Mouse (Mus musculus): ENCODE measurements around the gene Naalad2. TPM values are rescaled to one million over a fixed set of nuclear protein-coding genes. Genes with fewer than 3 reads are reported as not detected.
"Not testable (repeated sequence)": the region's sequence is repeated elsewhere in the genome, so short reads cannot be mapped to it uniquely, and the experiment has no call there.

The Naalad2 gene
- polyA plus RNA-seq, 1 experiment from 2014 or later = 7.5 TPM

DNA sequence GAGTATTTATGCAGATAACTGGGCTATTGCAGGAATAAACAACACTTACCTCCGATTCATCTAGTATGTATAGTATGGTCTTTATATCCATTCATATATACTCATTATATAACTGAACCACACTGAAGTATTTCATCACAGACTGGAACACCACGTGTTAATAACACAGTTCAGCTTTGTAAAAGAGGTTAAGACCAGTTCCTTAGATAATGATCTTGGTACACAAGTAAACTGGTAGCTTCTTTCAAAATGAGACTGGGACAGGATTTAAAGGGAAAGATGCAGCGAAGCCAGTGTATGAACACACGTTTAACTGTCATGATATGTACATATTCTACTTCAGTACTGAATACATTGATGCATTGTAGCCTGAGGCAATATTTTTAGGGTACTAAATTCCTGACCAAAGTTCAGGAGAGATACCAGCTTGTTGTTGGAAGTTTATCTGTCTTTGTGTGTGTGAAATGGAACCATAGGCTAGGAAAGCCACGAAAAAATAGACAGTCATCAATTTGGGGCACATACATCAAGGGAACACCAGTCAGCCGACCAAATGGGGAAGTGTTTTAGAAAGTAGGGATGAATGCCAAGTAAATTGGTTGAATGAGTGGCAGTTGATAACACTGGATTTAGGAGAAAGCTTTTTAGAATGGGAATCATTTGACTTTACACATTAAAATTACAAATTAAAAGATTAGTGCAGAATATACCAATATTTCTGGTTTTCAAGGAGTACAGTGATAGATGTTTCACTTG lies 109.6 kb downstream of the Naalad2 start:
- Histone ChIP-seq H3K4me2 (ENCODE audit: low read depth, low read length) (peak overlapping the region; percentile 89), H3K9ac (ENCODE audit: low read length) (peak overlapping the region; percentile 99), H3K9me3 (ENCODE audit: control insufficient read depth, low read length) (no peaks in the 10 kb centered on the region), H3K27ac (ENCODE audit: low read length) (no peak overlapping the region), H3K4me1 (replicated peaks; ENCODE audit: control insufficient read depth, insufficient read depth, low read length) (peaks cover 8% of the 10 kb centered on the region), H3K36me3 (ENCODE audit: control insufficient read depth, insufficient read depth, low read length) (no peaks in the 10 kb centered on the region), H3K27me3 (ENCODE audit: control insufficient read depth, insufficient read depth, low read depth, low read length) (no peaks in the 10 kb centered on the region), H3K4me3 (ENCODE audit: low read length) (peak overlapping the region; percentile 100)
- WGBS = 27% methylated on average over 6 of the region's 6 CpGs
- no peak for ATAC-seq (ENCODE audit: low read depth)

GRCm38 (mm10) chr9:18292443-18292922 lies 110.3 kb downstream of the Naalad2 start:
- H3K9ac ChIP-seq (ENCODE audit: low read length) = peak overlapping the region; percentile 99
- H3K4me3 ChIP-seq (ENCODE audit: low read length) = peak overlapping the region; percentile 100
- H3K4me2 ChIP-seq (ENCODE audit: low read depth, low read length) = peak overlapping the region; percentile 89
- H3K9me3 ChIP-seq (ENCODE audit: control insufficient read depth, low read length) = no peaks in the 10 kb centered on the region
- H3K27ac ChIP-seq (ENCODE audit: low read length) = peak overlapping the region; percentile 91
- peaks cover 8% of the 10 kb centered on the region for H3K4me1 ChIP-seq (replicated peaks; ENCODE audit: control insufficient read depth, insufficient read depth, low read length)
- H3K36me3 ChIP-seq (ENCODE audit: control insufficient read depth, insufficient read depth, low read length) = no peaks in the 10 kb centered on the region
- H3K27me3 ChIP-seq (ENCODE audit: control insufficient read depth, insufficient read depth, low read depth, low read length) = no peaks in the 10 kb centered on the region
- WGBS = 0% methylated on average over 24 of the region's 24 CpGs
- ATAC-seq (ENCODE audit: low read depth) = peak; percentile 61; the same call in 1 of the 2 replicates

GRCm38 (mm10) chr9:18291571-18292429 lies 111.0 kb downstream of the Naalad2 start, which contains the start of gene Chordc1:
Chordc1 (plus strand) TSS chr9:18292125.
- Histone ChIP-seq H3K4me1 (replicated peaks; ENCODE audit: control insufficient read depth, insufficient read depth, low read length) (peaks cover 8% of the 10 kb centered on the region), H3K9me3 (ENCODE audit: control insufficient read depth, low read length) (no peaks in the 10 kb centered on the region), H3K36me3 (ENCODE audit: control insufficient read depth, insufficient read depth, low read length) (no peaks in the 10 kb centered on the region), H3K27me3 (ENCODE audit: control insufficient read depth, insufficient read depth, low read depth, low read length) (no peaks in the 10 kb centered on the region), H3K27ac (ENCODE audit: low read length) (peak within 1 kb of the TSS; percentile 91), H3K4me2 (ENCODE audit: low read depth, low read length) (peak within 1 kb of the TSS; percentile 89), H3K4me3 (ENCODE audit: low read length) (peak within 1 kb of the TSS; percentile 100), H3K9ac (ENCODE audit: low read length) (peak within 1 kb of the TSS; percentile 99)
- peak; percentile 99 for ATAC-seq (ENCODE audit: low read depth)
- WGBS = 3% methylated on average over 49 of the region's 49 CpGs

DNA sequence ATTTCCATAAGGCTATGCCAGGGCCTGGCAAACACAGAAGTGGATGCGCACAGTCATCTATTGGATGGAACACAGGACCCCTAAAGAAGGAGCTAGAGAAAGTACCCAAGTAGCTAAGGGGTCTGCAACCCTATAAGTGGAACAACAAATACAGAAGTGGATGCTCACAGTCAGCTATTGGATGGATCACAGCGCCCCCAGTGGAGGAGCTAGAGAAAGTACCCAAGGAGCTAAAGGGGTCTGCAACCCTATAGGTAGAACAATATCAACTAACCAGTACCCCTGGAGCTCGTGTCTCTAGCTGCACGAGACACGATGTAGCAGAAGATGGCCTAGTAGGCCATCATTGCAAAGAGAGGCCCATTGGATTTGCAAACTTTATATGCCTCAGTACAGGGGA lies 124.1 kb downstream of the Naalad2 start:
- not testable (repeated sequence) for H3K27ac ChIP-seq (ENCODE audit: low read length); H3K4me1 ChIP-seq (replicated peaks; ENCODE audit: control insufficient read depth, insufficient read depth, low read length); H3K4me3 ChIP-seq (ENCODE audit: low read length); H3K36me3 ChIP-seq (ENCODE audit: control insufficient read depth, insufficient read depth, low read length); H3K9ac ChIP-seq (ENCODE audit: low read length); H3K4me2 ChIP-seq (ENCODE audit: low read depth, low read length); ATAC-seq (ENCODE audit: low read depth); H3K9me3 ChIP-seq (ENCODE audit: control insufficient read depth, low read length); H3K27me3 ChIP-seq (ENCODE audit: control insufficient read depth, insufficient read depth, low read depth, low read length)
- WGBS = 31% methylated on average over 5 of the region's 5 CpGs

DNA sequence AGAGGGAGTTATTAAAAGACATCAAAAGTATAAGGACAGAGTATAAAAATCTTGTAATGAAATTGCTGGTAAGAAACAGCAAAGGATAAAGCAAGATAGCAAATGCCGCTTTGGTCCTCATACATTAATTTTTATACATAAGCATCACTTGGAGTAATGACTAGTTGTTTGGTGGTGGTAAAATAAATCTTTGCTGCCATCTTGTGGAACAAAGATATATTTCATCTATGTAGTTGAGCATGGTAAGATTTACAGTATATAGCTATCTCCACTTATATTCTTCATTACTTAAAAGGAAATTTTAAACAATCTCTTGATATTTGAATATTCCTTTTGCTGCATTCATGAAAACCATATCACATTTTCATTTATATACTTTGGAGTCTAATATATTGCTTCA lies 125.3 kb downstream of the Naalad2 start:
- Histone ChIP-seq H3K27me3 (ENCODE audit: control insufficient read depth, insufficient read depth, low read depth, low read length) (no peaks in the 10 kb centered on the region), H3K36me3 (ENCODE audit: control insufficient read depth, insufficient read depth, low read length) (no peaks in the 10 kb centered on the region), H3K4me3 (ENCODE audit: low read length) (no peak overlapping the region), H3K27ac (ENCODE audit: low read length) (no peak overlapping the region), H3K9ac (ENCODE audit: low read length) (no peak overlapping the region), H3K4me1 (replicated peaks; ENCODE audit: control insufficient read depth, insufficient read depth, low read length) (no peaks in the 10 kb centered on the region), H3K4me2 (ENCODE audit: low read depth, low read length) (no peak overlapping the region), H3K9me3 (ENCODE audit: control insufficient read depth, low read length) (no peaks in the 10 kb centered on the region)
- WGBS = 44% methylated on average over 1 of the region's 1 CpGs
- ATAC-seq (ENCODE audit: low read depth) = no peak

DNA sequence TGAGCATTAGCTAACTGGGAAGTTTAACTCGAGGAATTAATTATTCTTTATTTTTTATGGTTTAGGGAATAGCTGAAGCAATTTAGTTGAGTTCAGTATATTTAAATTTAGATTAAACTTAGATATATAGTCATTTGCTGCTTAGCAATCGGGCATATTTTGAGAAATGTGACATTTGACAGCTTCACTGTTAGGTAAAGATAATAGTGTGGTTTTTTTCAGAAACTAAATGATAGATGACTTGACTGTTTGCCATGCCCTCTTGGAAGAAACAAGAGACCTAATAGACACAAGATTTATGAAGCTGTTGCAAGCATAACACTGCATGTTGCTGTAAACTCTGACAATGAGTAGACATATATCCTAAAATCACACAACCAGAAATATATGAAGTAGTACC lies 126.0 kb downstream of the Naalad2 start:
- H3K27ac ChIP-seq (ENCODE audit: low read length) = no peak overlapping the region
- no peaks in the 10 kb centered on the region for H3K36me3 ChIP-seq (ENCODE audit: control insufficient read depth, insufficient read depth, low read length)
- no peaks in the 10 kb centered on the region for H3K4me1 ChIP-seq (replicated peaks; ENCODE audit: control insufficient read depth, insufficient read depth, low read length)
- H3K4me3 ChIP-seq (ENCODE audit: low read length) = no peak overlapping the region
- no peaks in the 10 kb centered on the region for H3K27me3 ChIP-seq (ENCODE audit: control insufficient read depth, insufficient read depth, low read depth, low read length)
- H3K9ac ChIP-seq (ENCODE audit: low read length) = no peak overlapping the region
- ATAC-seq (ENCODE audit: low read depth) = no peak
- 31% methylated on average over 2 of the region's 2 CpGs for WGBS
- no peaks in the 10 kb centered on the region for H3K9me3 ChIP-seq (ENCODE audit: control insufficient read depth, low read length)
- no peak overlapping the region for H3K4me2 ChIP-seq (ENCODE audit: low read depth, low read length)

DNA sequence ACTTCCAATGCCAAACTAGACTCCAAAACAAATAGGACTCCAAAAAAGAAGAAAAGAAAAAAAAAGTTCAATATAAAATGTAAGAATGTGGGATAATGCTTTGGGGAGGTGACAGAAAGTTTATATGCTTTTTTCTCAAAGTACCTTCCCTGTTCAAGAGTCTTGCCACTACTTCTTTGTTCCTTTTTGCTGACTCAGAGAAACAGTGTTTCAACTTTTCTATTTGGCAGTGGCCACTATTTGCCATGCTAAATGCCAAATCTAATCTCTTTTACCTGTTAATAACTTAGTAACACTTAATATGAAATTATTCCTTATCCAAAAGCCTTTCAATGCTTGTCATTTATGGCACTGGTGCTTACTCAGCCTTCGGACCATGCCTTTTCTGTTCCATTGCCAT lies 126.9 kb downstream of the Naalad2 start:
- no peaks in the 10 kb centered on the region for H3K9me3 ChIP-seq (ENCODE audit: control insufficient read depth, low read length)
- H3K9ac ChIP-seq (ENCODE audit: low read length) = no peak overlapping the region
- H3K36me3 ChIP-seq (ENCODE audit: control insufficient read depth, insufficient read depth, low read length) = no peaks in the 10 kb centered on the region
- H3K27me3 ChIP-seq (ENCODE audit: control insufficient read depth, insufficient read depth, low read depth, low read length) = no peaks in the 10 kb centered on the region
- H3K4me2 ChIP-seq (ENCODE audit: low read depth, low read length) = no peak overlapping the region
- ATAC-seq (ENCODE audit: low read depth) = no peak
- H3K27ac ChIP-seq (ENCODE audit: low read length) = no peak overlapping the region
- H3K4me3 ChIP-seq (ENCODE audit: low read length) = no peak overlapping the region
- 91% methylated on average over 1 of the region's 1 CpGs for WGBS
- H3K4me1 ChIP-seq (replicated peaks; ENCODE audit: control insufficient read depth, insufficient read depth, low read length) = no peaks in the 10 kb centered on the region

All from lung, embryonic 16.5 days (tissue).